ENCODE assay signal across 8 mouse cellular contexts in the genomic region with DNA sequence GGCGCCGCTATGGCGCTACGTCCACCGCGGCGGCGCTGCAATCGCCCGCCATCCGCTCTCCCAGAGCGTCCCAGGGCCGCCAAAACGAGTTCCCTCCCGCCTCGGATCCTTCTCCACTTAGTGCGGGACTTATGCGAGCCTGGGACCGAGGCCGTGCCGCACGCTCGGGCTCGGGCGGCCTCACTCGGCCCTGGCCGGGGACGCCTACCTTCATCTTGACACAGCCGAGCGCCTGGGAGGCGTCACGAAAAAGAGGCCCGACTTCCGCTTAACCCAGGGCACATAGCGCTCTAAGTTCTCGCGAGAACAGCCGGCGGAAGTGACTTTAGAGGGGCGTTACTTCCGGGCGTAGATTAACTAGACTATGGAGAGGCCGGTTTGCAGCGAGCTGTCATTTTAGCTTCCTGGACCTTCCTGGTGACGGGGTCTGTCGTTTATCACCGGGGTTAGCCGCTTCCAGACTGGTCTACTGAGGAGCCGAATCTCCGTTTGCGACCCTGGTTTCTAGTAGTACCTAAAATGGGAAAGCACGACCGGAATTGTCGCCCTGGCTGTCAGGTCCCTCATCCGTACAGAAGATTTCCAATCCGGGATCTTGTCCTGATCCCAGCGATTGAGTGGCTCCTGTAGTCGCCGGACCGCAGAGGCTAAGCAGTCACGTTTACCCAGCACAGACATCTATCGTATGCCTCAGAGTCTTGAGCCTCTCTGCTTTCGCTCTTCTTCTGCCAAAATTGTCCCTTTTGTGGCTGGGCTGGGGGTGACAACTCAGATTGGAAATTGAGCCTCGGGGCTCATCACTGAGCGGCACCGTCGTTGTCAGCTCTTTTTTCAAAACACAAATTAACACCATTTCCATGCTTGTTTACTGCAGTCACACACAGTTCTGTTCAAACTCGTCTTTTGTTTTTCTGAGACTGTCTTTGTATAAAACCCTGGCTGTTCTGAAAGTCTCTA. TPM values are rescaled to one million over a fixed set of nuclear protein-coding genes. Genes with fewer than 3 reads are reported as not detected.
DNase-seq lines count a peak whose midpoint lies in the region; ATAC-seq and TF ChIP-seq lines count a peak whose summit lies in the region.

Gene Rps6 (minus strand): TSS at position 300 of the 957 bp plus-strand sequence.

- DNase-seq in Patski (ENCODE audit: low read depth, low spot score) = peak; percentile 58
- peak; percentile 95 to 96 for DNase-seq in cerebellum, postnatal 14 days
- DNase-seq in frontal cortex, postnatal 25 days (ENCODE audit: low spot score in 2 of 2) = peak; percentile 94 to 96
- peak; percentile 99 for DNase-seq in hindbrain, embryonic 14.5 days (ENCODE audit: low spot score)
- peak; percentile 94 to 96 for DNase-seq in layer of hippocampus, postnatal 36 days
- peak; percentile 99 for DNase-seq in lung, postnatal 36 days
- DNase-seq in retina, postnatal 1 day = peak; percentile 99
- peak; percentile 93 to 94 for DNase-seq in urinary bladder, adult 18-20 months (ENCODE audit: low spot score in 2 of 2)

- no peaks in the 10 kb centered on the region for H3K27me3 ChIP-seq in Patski
- no peaks in the 10 kb centered on the region for H3K27me3 ChIP-seq in hindbrain, embryonic 14.5 days (ENCODE audit: control insufficient read depth, insufficient read depth, low read length)

- POLR2A ChIA-PET in Patski (lab: Charles Lee) = interaction anchor here (0.7 kb wide), 1 partner anchor 144 kb away, joined by 3 read pairs; no protein-coding TSS in a partner anchor

- under 1% methylated on average over 68 of the region's 68 CpGs for WGBS in hindbrain, embryonic 14.5 days

- CTCF ChIA-PET in Patski (lab: Charles Lee) = interaction anchor here (1.2 kb wide), 1 partner anchor 9 kb away, joined by 3 read pairs; no protein-coding TSS in a partner anchor

- TF ChIP-seq CTCF in Patski (IDR thresholded peaks at IDR 0.05) = no peak

- peaks cover 33% of the 10 kb centered on the region for H3K36me3 ChIP-seq in hindbrain, embryonic 14.5 days (replicated peaks; ENCODE audit: control insufficient read depth, insufficient read depth)

- H3K9ac ChIP-seq in hindbrain, embryonic 14.5 days = peak within 1 kb of the TSS; percentile 89

- H3K4me3 ChIP-seq in hindbrain, embryonic 14.5 days (replicated peaks; ENCODE audit: low read length) = peak within 1 kb of the TSS; percentile 79

- H3K27ac ChIP-seq in hindbrain, embryonic 14.5 days = peak within 1 kb of the TSS; percentile 95

- peaks cover 14% of the 10 kb centered on the region for H3K4me1 ChIP-seq in hindbrain, embryonic 14.5 days (replicated peaks; ENCODE audit: control insufficient read depth, insufficient read depth, low read length)

- in situ Hi-C loops in Patski (cut with MboI; ENCODE audit: low pct_unique_long_range_greater_than_20kb) = no loop called here

- H3K4me2 ChIP-seq in hindbrain, embryonic 14.5 days (replicated peaks) = peak within 1 kb of the TSS; percentile 92

- peak; percentile 94 for ATAC-seq in Patski
- ATAC-seq in hindbrain, embryonic 14.5 days (ENCODE audit: low FRiP score) = peak; percentile 99

- H3K9me3 ChIP-seq in hindbrain, embryonic 14.5 days (ENCODE audit: control insufficient read depth, low read length) = no peaks in the 10 kb centered on the region

RNA-seq across cellular contexts. Expression of gene Rps6, which starts in this region (rescaled TPM):
- polyA plus RNA-seq in Patski (2021) = 305 TPM
- polyA plus RNA-seq in hindbrain, embryonic 14.5 days (2014; fragmentation: Nextera tagmentation; extraction: Ambion mirVana) = 427 and 444 TPM in 2 replicates
- 100 to 1,000 TPM; 412 to 432 TPM for total RNA-seq in layer of hippocampus, postnatal 36 days (2021)

Comparison
In these comparisons a context has a peak if more than half of its experiments do, and no peak if none do; other contexts are left out.
1. Peak in every context shown above with its lines: DNase-seq, ATAC-seq, H3K4me3 ChIP-seq and H3K27ac ChIP-seq.